Comparison of ENCODE assay signal across 8 mouse cellular contexts in genomic region chr16:91917631-91918096, GRCm38 (mm10).
A peak's percentile ranks its signal among the peaks of the same experiment; 100 is the strongest.
DNase-seq lines count a peak whose midpoint lies in the region; ATAC-seq lines count a peak whose summit lies in the region.

No protein-coding gene starts in this region.

- peaks cover 6% of the 10 kb centered on the region for H3K36me3 ChIP-seq in forebrain, embryonic 14.5 days (ENCODE audit: control insufficient read depth, insufficient read depth, low read length)
- H3K36me3 ChIP-seq in neural tube, embryonic 15.5 days = peaks cover 19% of the 10 kb centered on the region

- H3K9ac ChIP-seq in forebrain, embryonic 14.5 days (ENCODE audit: low read length) = peak overlapping the region; percentile 32
- no peak overlapping the region for H3K9ac ChIP-seq in neural tube, embryonic 15.5 days (replicated peaks)

- H3K9me3 ChIP-seq in forebrain, embryonic 14.5 days (replicated peaks; ENCODE audit: control insufficient read depth, low read length) = no peaks in the 10 kb centered on the region
- no peaks in the 10 kb centered on the region for H3K9me3 ChIP-seq in neural tube, embryonic 15.5 days (replicated peaks)

- H3K4me1 ChIP-seq in forebrain, embryonic 14.5 days (ENCODE audit: control insufficient read depth, insufficient read depth, low read length) = peaks cover 10% of the 10 kb centered on the region
- H3K4me1 ChIP-seq in neural tube, embryonic 15.5 days = peaks cover 13% of the 10 kb centered on the region

- H3K27ac ChIP-seq in forebrain, embryonic 14.5 days (ENCODE audit: low read depth, low read length) = peak overlapping the region; percentile 27; the same call in 1 of the 2 replicates
- peak overlapping the region; percentile 49 for H3K27ac ChIP-seq in neural tube, embryonic 15.5 days (replicated peaks)

- intact Hi-C loops in heart, postnatal 14 days (cut with DNase I) = loop anchor here (1.0 to 2.0 kb wide), 2 partner anchors 193 to 223 kb away; no protein-coding TSS in a partner anchor

- ATAC-seq in forebrain, embryonic 14.5 days = peak; percentile 81
- ATAC-seq in neural tube, embryonic 15.5 days (ENCODE audit: low FRiP score) = peak; percentile 62

- H3K4me3 ChIP-seq in forebrain, embryonic 14.5 days (ENCODE audit: low read depth, low read length) = no peak overlapping the region
- H3K4me3 ChIP-seq in neural tube, embryonic 15.5 days (replicated peaks) = peak overlapping the region; percentile 24

- peak; percentile 86 for DNase-seq in ES-CJ7 (ENCODE audit: low read depth, low spot score)
- peak; percentile 85 for DNase-seq in cerebellum, adult 11 months
- DNase-seq in forebrain, embryonic 14.5 days (ENCODE audit: low spot score) = peak; percentile 83
- peak; percentile 88 to 91 for DNase-seq in heart, postnatal 14 days
- peak; percentile 90 for DNase-seq in layer of hippocampus, adult 11-12 months (ENCODE audit: low spot score)
- peak; percentile 79 to 84 for DNase-seq in lung, adult 18-20 months
- DNase-seq in testis, postnatal 10 days (ENCODE audit: low spot score) = peak; percentile 89

- 28% methylated on average over 17 of the region's 17 CpGs for WGBS in forebrain, embryonic 14.5 days
- 28% methylated on average over 17 of the region's 17 CpGs for WGBS in neural tube, embryonic 15.5 days

- peak overlapping the region; percentile 32 for H3K4me2 ChIP-seq in forebrain, embryonic 14.5 days (ENCODE audit: low read length)
- peak overlapping the region; percentile 47 for H3K4me2 ChIP-seq in neural tube, embryonic 15.5 days

- no peaks in the 10 kb centered on the region for H3K27me3 ChIP-seq in forebrain, embryonic 14.5 days (replicated peaks; ENCODE audit: control insufficient read depth, insufficient read depth, low read length)
- no peaks in the 10 kb centered on the region for H3K27me3 ChIP-seq in neural tube, embryonic 15.5 days (replicated peaks)
